Mouse (Mus musculus) adrenal gland, adult (tissue): Measurements from ENCODE around the gene Pex13.
A peak's percentile ranks its signal among the peaks of the same experiment; 100 is the strongest.

Source experiments
- DNase-seq, 2 experiments: peaks; one replicate each; pipeline ENCODE4 v3.0.0; 2022 to 2023; ENCODE audit warnings: low spot score in 1 of 2; ENCODE audit not compliant: inconsistent age in 2 of 2

Gene Pex13

GRCm38 (mm10) chr11:23665798-23666501, at the start of gene Pex13:
Gene Pex13 (minus strand): TSS chr11:23665959.
- peak; percentile 94 to 98 for DNase-seq

GRCm38 (mm10) chr11:23712299-23712698, 46.5 kb upstream of the Pex13 start:
- DNase-seq, result no peak

- DNase-seq, result no peak
Observed at GRCm38 (mm10) chr11:23704604-23705294, 39.0 kb upstream of the Pex13 start.

- DNase-seq, result no peak
Observed at GRCm38 (mm10) chr11:23701831-23702230, 36.1 kb upstream of the Pex13 start.

GRCm38 (mm10) chr11:23699414-23700095, 33.8 kb upstream of the Pex13 start:
- DNase-seq, result no peak

GRCm38 (mm10) chr11:23698526-23698925, 32.8 kb upstream of the Pex13 start:
- no peak for DNase-seq

- DNase-seq, result no peak
Observed at GRCm38 (mm10) chr11:23695847-23696246, 30.1 kb upstream of the Pex13 start.

- DNase-seq, result peak; percentile 21 to 46
Observed at GRCm38 (mm10) chr11:23693286-23693685, 27.5 kb upstream of the Pex13 start.

GRCm38 (mm10) chr11:23688060-23688459, 22.3 kb upstream of the Pex13 start:
- DNase-seq, result no peak

GRCm38 (mm10) chr11:23686671-23687070, 20.9 kb upstream of the Pex13 start:
- no peak for DNase-seq

- DNase-seq, result no peak
Observed at GRCm38 (mm10) chr11:23682561-23682960, 16.8 kb upstream of the Pex13 start.

- DNase-seq, result peak in 1 of 2 experiments; percentile 63
Observed at GRCm38 (mm10) chr11:23680435-23680950, 14.7 kb upstream of the Pex13 start.

- DNase-seq, result peak; percentile 29 to 88
Observed at GRCm38 (mm10) chr11:23679044-23679642, 13.4 kb upstream of the Pex13 start.

GRCm38 (mm10) chr11:23676100-23676499, 10.3 kb upstream of the Pex13 start:
- no peak for DNase-seq

- no peak for DNase-seq
Observed at GRCm38 (mm10) chr11:23672256-23672749, 6.5 kb upstream of the Pex13 start.

- no peak for DNase-seq
Observed at GRCm38 (mm10) chr11:23667128-23667527, 1.4 kb upstream of the Pex13 start.

- DNase-seq, result no peak
Observed at GRCm38 (mm10) chr11:23666526-23666925, 767 bp upstream of the Pex13 start.

GRCm38 (mm10) chr11:23665311-23665786, 410 bp downstream of the Pex13 start, which contains the start of gene Pus10:
Gene Pus10 (plus strand): TSS chr11:23665674.
- peak; percentile 63 to 90 for DNase-seq

GRCm38 (mm10) chr11:23664232-23664631, 1.5 kb downstream of the Pex13 start:
- no peak for DNase-seq

- DNase-seq, result peak; percentile 33 to 77
Observed at GRCm38 (mm10) chr11:23657791-23658190, 8.0 kb downstream of the Pex13 start.

GRCm38 (mm10) chr11:23653666-23654065, 12.1 kb downstream of the Pex13 start:
- DNase-seq, result no peak
